Mouse (Mus musculus) erythroblast, adult 5-6 weeks (primary cell): ENCODE measurements around the gene Memo1. TPM values are rescaled to one million over a fixed set of nuclear protein-coding genes. Genes with fewer than 3 reads are reported as not detected.
"Not testable (repeated sequence)": the region's sequence is repeated elsewhere in the genome, so short reads cannot be mapped to it uniquely, and the experiment has no call there.

Source experiments
- ATAC-seq: replicated peaks from 2 replicates; pipeline ENCODE4 v1.8.0; 2016; ENCODE audit warnings: moderate number of reproducible peaks, mild to moderate bottlenecking, moderate TSS enrichment, inconsistent platforms; ENCODE audit not compliant: poor library complexity, low FRiP score, severe bottlenecking
- total RNA-seq, 2 experiments: library from RNA; stranded (forward) in 1 of 2; stranded (reverse) in 1 of 2; fragments of 150-400 nt in 1 of 2; fragments of 200-764, 138-1000 nt in 1 of 2; gene quantifications; 2 replicates each; pipeline versions ENCODE4 v1.2.3 to v1.2.4; 2015 to 2017; ENCODE audit warnings: low replicate concordance in 2 of 2

Memo1 gene
- 287 and 347 TPM in 2 replicates for total RNA-seq (2015; ENCODE audit: low replicate concordance)
- 544 and 662 TPM in 2 replicates for total RNA-seq (2017; ENCODE audit: low replicate concordance)

DNA sequence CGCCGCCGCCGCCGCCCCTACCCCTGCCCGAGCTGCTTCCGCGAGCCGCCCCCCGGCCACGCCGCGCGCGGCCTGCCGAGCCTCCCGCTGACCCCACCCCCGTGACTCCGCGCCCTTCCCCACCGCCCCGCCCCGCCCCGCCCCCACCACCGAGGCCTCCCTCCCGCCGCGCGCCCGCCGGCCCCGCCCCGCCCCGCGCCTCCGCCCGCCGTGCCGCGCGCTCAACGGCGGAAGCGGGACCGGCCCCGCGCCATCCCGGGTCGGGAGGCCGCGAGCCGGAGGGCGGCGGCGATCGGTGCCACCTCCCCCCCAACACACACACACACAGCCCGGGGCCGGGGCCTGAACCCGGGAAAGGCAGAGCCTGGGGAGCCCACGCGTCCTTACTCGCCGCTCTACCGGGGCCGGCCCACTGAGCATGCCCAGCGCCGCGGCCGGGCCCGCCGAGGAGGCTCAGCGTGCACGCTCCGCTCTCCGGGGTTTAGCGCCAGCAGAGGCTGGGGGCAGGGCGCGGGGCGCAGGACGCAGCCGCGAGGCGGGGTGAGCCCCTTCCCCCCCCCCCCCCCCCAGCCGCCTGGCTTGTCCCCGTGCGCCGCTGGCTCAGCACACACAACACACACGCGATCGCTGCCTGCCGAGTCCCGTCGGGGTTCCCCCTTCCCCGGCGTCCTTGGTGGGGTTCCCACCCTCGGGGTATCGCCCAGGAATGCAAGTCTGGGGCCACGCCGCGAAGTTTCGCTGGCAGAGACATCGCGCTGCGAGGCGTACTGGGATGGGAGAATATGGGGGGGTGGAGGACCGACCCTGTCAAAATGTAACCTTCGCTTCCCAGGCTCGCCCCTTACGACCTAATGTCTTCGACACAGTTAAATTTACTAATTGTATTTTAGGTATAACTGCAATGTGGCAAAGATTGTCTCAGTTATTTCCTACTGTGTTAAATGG lies at the start of gene Memo1:
Gene Memo1 (minus strand): TSS at position 496 of the 945 bp plus-strand sequence.
- peak; percentile 22 for ATAC-seq

DNA sequence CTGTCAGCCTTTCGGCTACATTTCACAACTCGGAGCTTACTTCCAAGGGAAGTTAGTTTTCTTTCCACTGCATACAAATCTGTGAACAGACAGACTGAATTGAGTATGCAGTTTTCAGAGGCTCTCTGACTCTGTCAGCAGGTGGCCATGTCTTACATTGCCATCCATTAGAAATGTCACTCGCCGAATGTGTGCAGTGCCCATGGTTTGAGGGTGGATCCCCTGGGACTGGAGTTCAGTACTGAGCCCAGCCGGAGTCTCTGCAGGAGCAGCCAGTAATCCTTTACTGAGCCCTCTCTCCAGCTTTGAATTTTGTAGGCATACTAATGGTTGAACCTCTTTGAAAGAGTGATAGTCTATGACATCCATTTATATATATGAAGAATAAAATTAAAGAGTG lies 45.8 kb upstream of the Memo1 start:
- ATAC-seq, result no peak

DNA sequence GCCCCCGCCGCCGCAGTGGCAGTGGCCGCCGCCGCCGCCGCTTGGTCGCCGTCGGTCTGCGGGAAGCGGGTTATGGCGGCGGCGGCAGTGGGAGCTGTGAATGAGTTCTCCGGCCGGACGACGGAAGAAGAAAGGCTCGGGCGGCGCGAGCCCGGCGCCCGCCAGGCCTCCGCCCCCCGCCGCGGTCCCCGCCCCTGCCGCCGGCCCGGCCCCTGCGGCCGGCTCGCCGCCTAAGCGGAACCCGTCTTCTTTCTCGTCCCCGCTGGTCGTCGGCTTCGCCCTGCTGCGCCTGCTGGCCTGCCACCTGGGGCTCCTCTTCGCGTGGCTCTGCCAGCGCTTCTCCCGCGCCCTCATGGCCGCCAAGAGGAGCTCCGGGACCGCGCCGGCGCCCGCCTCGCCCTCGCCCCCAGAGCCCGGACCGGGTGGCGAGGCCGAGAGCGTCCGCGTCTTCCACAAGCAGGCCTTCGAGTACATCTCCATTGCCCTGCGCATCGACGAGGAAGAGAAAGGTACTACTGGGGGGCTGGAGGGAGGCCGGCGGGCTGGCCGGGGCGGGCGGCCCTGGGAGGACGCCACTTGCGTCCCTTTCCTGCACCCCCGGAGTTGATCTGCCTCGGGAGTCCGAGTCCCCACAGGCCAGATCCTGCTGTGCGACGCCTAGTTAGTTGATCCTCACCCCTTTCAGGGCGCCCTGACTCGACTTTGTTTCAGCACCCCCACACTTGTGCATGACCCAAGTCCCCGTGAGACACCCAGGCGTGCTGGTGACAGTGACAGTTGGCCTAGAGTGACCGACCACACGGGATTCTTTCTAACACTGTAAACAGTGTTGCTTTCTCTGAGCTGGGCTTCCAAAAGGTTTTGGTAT lies 43.9 kb upstream of the Memo1 start, which contains the start of gene Spast:
Gene Spast (plus strand): TSS at position 51 of the 868 bp plus-strand sequence.
- peak; percentile 53 for ATAC-seq

DNA sequence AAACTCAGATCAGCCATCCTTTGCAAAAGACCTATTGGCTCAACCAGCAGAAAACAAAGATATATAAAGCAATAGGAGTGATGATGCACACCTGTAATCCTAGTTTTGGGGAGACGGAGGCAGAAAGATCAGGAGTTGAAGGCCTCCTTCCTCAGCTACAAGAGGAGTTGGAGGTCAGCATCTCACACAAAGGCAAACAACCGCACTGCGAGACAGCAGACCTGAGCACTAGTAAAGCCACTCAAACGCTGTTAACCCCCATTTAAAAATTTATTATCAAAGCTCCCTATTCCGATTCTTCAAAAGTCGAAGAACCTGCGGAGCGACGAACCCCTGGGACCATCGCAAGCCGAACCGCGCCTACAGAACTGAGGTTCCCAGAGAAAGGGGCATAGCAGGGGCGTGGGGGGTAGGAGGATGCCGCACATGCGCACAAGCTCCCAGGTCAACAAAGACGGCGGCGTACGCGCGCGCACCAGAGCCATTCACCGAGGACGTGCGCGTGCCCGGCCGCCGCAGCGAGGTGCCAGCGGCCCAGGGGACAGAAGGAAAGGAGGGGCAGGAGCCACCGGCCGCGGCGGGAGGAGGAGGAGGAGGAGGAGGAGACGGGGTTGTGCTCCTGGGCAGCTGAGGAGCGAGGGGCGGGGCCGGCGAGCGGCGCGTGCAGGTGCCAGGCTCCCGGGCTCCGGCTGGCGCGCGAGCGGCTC lies 43.1 kb upstream of the Memo1 start:
- ATAC-seq, result peak; percentile 96

DNA sequence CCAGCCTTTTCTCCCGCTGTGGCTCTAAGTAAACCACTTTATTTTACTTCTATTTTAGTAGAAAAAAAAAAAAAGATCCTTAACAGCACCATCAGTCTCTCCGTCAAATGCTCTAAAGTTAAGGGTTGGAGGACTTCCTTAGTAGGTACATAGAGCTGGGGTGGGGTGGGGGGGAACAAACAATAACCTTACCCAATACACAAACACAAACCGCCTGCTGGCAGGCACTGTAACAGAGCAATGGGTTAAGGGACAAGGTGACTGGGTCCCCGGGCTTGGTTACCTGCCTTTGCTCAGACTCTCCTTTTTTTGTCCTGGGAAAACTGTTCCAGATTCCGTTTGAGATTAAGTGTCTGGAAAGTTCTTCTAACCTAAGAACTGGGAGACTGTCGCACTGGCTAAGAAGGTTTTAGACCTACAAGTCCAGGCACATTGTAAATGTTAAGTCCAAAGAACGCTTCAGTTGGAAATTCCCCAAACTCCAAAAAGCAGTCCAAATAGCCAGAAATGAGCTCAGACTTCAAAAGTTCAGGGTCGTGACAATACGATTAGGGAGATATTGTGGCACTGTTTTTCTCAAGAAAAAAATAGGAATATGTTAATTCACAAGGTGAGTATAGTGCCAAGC lies 35.8 kb upstream of the Memo1 start:
- ATAC-seq, result no peak

DNA sequence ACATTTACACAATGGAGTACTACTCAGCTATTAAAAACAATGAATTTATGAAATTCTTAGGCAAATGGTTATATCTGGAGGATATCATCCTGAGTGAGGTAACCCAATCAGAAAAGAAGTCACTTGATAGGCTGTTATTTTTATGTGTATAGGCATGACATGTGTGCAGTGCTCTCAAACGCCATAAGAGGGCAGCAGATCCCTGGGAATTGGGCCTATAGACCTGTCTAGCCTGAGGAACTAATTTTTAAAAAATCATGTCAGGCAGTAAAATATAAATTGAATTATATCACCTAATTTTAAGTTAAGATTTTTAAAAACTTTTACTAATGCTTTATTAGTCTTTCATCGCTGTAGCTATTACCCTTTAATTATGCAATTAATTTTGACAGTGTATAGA lies 32.8 kb upstream of the Memo1 start:
- peak; percentile 90 for ATAC-seq

DNA sequence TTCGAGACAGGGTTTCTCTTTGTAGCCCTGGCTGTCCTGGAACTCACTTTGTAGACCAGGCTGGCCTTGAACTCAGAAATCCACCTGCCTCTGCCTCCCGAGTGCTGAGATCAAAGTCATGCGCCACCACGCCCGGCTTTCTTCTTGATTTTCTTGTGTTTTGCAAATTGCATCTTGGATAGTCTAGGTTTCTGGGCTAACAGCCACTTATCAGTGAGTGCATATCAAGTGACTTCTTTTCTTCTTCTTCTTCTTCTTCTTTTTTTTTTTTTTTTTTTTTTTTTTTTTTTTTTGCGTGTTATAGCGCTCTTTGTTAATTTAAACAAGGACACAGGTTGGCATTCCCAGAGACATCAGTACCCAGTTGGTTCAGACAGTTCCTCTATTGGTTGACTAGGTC lies 31.9 kb upstream of the Memo1 start:
- not testable (repeated sequence) for ATAC-seq

DNA sequence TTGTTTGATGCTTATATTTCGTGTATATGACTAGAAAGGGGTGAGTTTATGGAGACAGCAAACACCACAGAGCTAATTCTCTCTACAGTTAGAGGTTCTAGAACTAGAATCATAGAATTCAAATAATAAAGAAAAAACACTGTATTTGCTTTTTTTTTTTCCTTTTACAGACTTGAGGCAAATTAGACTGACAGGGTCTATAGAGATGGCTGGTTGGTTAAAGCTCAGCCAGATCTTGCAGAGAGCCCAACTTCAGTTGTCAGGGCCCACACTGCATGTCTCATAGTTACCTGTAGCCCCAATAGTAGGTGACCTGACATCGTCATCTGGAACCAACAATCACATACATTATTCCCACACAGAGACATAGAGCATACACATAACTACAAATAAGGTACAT lies 28.5 kb upstream of the Memo1 start, which contains the start of gene Dpy30:
Gene Dpy30 (minus strand): TSS at position 101 of the 400 bp plus-strand sequence.
- ATAC-seq, result no peak

DNA sequence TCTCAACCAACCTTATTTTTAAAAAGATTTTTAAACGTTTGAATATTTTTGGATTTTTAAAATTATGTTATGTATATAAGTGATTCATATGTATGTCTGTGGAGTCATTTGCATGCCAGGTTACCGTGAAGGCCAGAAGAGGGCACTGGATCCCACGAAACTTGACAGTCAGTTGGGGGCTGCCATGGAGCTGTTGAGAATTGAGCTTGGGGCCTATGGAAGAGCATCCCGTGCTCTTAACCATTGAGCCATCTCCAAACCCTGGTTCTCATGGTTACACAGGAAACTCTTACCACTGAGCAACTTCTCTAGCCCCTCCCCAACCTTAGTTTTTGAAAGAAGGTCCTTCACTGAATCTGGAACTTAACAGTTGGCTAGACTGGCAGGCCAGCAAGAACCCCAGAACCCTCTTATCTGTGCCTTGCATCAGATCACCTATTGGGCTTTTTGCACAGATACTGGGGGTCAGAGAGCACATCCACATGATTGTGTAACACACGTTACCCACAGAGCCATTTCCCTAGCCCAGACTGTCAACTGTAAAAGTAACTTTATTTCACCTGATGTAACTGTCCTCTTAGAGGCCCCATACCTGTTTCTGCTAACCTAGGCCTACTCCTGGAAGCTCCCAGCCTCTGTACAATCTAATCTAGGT lies 27.2 kb upstream of the Memo1 start:
- ATAC-seq, result 0 out of 2 replicates have a peak, but pooled peaks have one; percentile 49

DNA sequence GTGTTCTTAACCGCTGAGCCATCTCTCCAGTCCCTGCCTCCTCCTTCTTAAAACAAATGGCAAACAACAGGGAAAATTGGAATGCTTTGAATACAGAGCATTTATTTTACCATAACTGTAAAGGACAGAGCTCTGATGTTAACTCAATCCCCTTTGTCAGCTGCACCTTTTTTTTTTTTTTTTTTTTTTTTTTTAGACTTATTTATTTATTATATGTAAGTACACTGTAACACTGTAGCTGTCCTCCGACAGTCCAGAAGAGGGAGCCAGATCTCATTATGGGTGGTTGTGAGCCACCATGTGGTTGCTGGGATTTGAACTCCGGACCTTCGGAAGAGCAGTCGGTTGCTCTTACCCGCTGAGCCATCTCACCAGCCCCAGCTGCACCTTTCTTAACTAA lies 23.4 kb upstream of the Memo1 start:
- ATAC-seq, result no peak

DNA sequence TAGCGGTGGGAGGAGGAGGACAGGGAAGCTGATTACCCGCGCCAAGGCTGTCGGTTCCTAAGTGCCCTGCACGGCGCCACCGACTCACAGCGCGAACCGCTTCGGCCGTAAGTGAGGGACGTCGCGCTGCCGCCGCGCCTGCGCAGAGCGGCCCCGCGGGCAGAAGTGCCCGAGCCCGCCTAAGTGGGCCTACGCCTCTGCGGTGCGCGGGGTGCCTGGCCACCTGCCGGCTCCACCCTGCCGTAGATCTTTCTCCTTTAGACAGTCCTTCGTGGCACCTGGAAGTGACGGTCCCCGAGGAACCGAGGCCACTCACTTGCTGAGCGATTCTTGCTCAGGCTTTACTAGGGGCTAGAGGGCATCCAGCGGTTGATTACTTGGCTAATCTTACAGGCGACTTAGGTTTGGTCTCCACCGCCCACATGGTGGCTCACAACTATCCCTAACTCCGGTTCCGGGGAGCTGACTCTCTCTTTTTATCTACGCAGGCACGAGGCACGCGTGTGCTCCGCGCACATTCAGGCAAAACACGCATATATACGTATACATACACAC lies 21.1 kb upstream of the Memo1 start:
- ATAC-seq, result peak; percentile 91

DNA sequence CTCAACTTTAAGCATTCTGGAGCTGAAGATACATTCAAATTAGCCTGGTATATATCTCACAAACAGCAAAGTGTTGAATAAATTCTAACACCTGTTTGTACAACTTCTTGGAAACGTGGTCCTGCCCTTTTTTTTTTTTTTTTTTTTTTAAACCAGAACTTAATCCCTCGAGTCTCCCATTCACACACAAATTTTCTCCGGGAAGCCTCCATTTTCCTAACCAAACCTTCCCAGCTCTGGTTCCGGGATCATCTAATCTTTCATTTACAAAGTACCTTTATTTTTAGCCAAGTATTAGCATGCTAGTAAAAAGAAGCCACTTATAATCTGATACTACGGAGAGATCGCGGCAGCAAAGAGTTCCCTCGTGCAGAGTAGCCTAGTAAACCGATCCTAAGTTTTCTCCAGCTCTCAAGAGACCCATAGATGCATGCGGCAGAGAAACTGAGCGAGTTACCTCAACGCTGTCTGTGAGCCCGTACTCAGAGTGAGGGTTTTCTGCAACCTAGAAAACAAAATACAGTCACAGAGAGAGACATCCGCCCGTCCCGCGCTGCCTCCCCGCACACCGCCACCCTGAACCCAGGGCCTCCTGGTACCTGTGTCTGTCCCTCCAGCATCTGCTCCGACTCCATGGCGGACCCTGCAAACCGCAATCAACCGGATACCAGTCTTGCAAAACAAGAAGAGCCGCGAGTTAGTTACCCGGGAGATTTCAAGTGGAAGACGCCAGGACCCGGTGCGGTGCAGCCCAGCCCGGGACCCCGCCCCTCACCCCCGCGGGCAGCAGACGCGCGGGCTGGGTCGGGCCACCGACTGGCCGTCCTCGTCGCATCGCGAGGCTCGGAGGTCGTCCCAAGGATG lies 20.4 kb upstream of the Memo1 start:
- peak; percentile 48 for ATAC-seq

DNA sequence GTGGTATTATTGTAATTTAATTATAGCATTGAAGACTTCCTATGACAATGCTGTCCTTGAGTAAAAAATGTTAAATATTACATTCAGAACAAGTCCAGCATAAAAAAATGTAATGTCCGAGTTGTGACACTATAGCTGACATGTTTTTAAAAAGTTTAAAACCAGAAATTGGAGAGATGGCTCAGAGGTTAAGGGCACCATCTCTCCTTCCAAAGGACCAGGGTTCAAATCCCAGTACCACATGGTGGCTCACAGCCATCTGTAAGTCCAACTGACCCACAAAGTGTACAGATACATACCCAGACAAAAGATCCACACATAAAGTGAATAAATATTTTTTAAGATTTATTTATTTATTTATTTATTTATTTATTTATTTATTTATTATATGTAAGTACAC lies 10.7 kb upstream of the Memo1 start:
- ATAC-seq, result no peak

DNA sequence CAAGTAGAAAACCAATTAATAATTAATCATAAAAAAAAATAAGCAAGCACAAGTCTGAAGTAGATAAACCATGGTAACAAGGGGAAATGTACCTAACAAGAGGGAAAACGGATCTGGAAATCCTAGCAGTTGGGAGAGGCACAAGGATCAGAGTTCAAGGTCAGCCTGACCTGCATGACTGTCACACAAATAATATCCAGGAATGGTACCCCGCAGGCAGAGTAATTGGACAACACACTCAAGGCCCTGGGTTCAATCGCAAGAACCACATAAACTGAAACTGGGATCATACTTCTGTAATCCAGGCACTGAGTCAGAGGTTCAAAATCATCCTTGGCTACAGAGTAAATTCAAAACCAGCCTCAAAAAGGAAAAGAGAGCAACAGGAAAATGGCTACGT lies 10.3 kb upstream of the Memo1 start:
- no peak for ATAC-seq

DNA sequence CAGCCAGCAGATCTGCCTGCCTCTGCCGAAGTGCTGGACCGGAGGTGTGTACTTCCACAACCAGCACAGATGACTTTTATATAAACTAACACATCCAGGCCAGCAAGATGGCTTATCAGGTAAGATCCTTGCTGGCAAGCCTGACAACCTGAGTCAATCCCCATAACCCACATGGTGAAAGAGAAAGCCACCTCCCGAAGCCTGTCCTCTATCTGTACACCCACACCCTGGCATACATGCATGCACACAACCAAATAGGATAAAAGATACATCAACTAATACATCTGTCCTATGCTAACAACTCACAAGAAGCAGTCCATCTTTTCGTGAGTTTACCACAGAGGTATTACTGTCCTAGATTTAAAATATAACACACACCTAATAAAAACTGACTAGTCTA lies 8.7 kb upstream of the Memo1 start:
- ATAC-seq, result peak; percentile 94

DNA sequence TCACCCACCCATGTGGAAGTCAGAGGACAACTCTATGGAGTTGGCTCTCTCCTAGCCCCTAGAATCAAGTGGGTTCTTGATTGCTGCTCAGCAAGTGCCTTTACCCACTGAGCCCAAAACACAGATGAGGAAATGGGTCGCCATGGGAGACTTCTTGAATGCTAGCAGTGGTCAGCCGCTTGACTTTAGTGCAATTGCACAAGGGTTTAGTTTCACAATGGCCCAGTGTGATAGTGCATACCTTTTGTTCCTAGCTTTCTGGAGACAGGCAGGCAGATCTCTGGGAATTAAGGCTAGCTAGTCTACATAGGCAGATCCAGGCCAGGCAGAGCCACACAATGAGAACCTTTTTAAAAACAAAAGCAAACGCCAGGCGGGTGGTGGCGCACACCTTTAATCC lies 4.8 kb upstream of the Memo1 start:
- no peak for ATAC-seq

DNA sequence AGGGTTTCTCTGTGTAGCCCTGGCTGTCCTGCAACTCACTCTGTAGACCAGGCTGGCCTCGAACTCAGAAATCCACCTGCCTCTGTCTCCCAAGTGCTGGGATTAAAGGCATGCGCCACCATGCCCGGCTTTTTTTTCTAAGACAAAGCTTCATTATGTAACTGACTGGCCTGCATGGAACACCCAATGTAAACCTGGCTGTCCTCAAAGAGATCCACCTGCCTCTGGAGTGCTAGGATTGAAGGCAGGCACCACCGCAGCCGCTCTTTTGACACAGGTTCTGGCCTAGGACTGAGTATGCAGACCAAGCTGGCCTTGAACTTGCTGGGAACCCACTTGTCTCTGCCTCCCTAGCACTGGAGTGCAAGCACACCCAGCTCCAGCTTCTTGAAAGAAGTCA lies 1.7 kb upstream of the Memo1 start:
- ATAC-seq, result not testable (repeated sequence)
